Mouse (Mus musculus) MEL (cell line): Measurements from ENCODE around the gene Slc22a15.

Source experiments
- CHD1 ChIP-seq: IDR thresholded peaks from 2 replicates; pipeline ENCODE4 v1.6.1; 2012; ENCODE audit warnings: low read depth, mild to moderate bottlenecking, inconsistent platforms, low read length, improper control_type of control experiment
- CTCF ChIP-seq, 3 experiments: IDR thresholded peaks in 2 of 3; conservative IDR thresholded peaks in 1 of 3; 2 replicates each; pipeline ENCODE4 v1.5.1; 2011 to 2012; ENCODE audit warnings: low read length in 3 of 3, low read depth in 2 of 3, mild to moderate bottlenecking in 2 of 3, improper control_type of control experiment in 1 of 3, inconsistent platforms in 1 of 3, mixed read lengths in 1 of 3, moderate library complexity in 1 of 3; ENCODE audit not compliant: control insufficient read depth in 1 of 3, insufficient read depth in 1 of 3, poor library complexity in 1 of 3, severe bottlenecking in 1 of 3
- EP300 ChIP-seq, 2 experiments: IDR thresholded peaks; 2 replicates each; pipeline ENCODE4 v1.6.1; 2011; ENCODE audit warnings: improper control_type of control experiment in 2 of 2, low read length in 2 of 2, low read depth in 1 of 2, mild to moderate bottlenecking in 1 of 2
- ETS1 ChIP-seq: IDR thresholded peaks from 2 replicates; pipeline ENCODE4 v1.6.1; 2012; ENCODE audit warnings: low read depth, mild to moderate bottlenecking, inconsistent platforms, low read length, improper control_type of control experiment, moderate library complexity
- JUND ChIP-seq: IDR thresholded peaks from 2 replicates; pipeline ENCODE4 v1.6.1; 2011; ENCODE audit warnings: low read depth, mild to moderate bottlenecking, improper control_type of control experiment, low read length
- KAT2A ChIP-seq: conservative IDR thresholded peaks from 2 replicates; pipeline ENCODE4 v1.6.1; 2012; ENCODE audit warnings: low read depth, low read length, improper control_type of control experiment, inconsistent platforms
- MAX ChIP-seq: IDR thresholded peaks from 2 replicates; pipeline ENCODE4 v1.6.1; 2011; ENCODE audit warnings: low read length, improper control_type of control experiment
- MYB ChIP-seq: IDR thresholded peaks from 2 replicates; pipeline ENCODE4 v1.6.1; 2011; ENCODE audit warnings: mild to moderate bottlenecking, low read depth, low read length, improper control_type of control experiment
- MYC ChIP-seq: IDR thresholded peaks from 2 replicates; pipeline ENCODE4 v1.6.1; 2011; ENCODE audit warnings: low read depth, mild to moderate bottlenecking, low read length, improper control_type of control experiment, moderate library complexity
- POLR2A ChIP-seq, 2 experiments: IDR thresholded peaks; 2 replicates each; pipeline ENCODE4 v1.6.1; 2011 to 2012; ENCODE audit warnings: low read length in 2 of 2, mild to moderate bottlenecking in 2 of 2, control low read depth in 1 of 2, improper control_type of control experiment in 1 of 2, low read depth in 1 of 2, moderate library complexity in 1 of 2; ENCODE audit not compliant: control insufficient read depth in 1 of 2, insufficient read depth in 1 of 2, poor library complexity in 1 of 2
- RCOR1 ChIP-seq: IDR thresholded peaks from 2 replicates; pipeline ENCODE4 v1.6.1; 2012; ENCODE audit warnings: low read depth, mild to moderate bottlenecking, inconsistent platforms, low read length, improper control_type of control experiment
- SIN3A ChIP-seq: IDR thresholded peaks from 2 replicates; pipeline ENCODE4 v1.6.1; 2012; ENCODE audit warnings: low read length, improper control_type of control experiment, inconsistent platforms
- TAL1 ChIP-seq: IDR thresholded peaks from 2 replicates; pipeline ENCODE4 v1.6.1; 2012; ENCODE audit warnings: mild to moderate bottlenecking, inconsistent platforms, low read length, moderate library complexity, mixed read lengths
- ZMIZ1 ChIP-seq: IDR thresholded peaks from 2 replicates; pipeline ENCODE4 v1.6.1; 2012; ENCODE audit warnings: low read depth, mild to moderate bottlenecking, inconsistent platforms, low read length, improper control_type of control experiment, moderate library complexity

- TF ChIP-seq MYB (no peak), ZMIZ1 (no peak), CTCF (IDR thresholded peaks at IDR 0.05 in 2 of 3, conservative IDR thresholded peaks at IDR 0.05 in 1 of 3; ENCODE audit: control insufficient read depth in 1 of 3, insufficient read depth in 1 of 3, low read depth in 2 of 3, low read length in 3 of 3, poor library complexity in 1 of 3, severe bottlenecking in 1 of 3) (no peak), POLR2A (IDR thresholded peaks at IDR 0.05; ENCODE audit: control insufficient read depth in 1 of 2, insufficient read depth in 1 of 2, low read depth in 1 of 2, low read length in 2 of 2, poor library complexity in 1 of 2) (no peak), EP300 (IDR thresholded peaks at IDR 0.05; ENCODE audit: low read depth in 1 of 2, low read length in 2 of 2) (no peak), KAT2A (no peak), RCOR1 (no peak), JUND (no peak), CHD1 (no peak), MAX (no peak), MYC (no peak), TAL1 (no peak), ETS1 (no peak), SIN3A (no peak)
Observed at GRCm38 (mm10) chr3:101860151-101860550, 64.1 kb downstream of the Slc22a15 start.
